Mouse (Mus musculus) CD8-positive naive resting alpha-beta T cell, adult 2 months (primary cell): Measurements from ENCODE around the gene Ndufb5.
"Not testable (repeated sequence)": the region's sequence is repeated elsewhere in the genome, so short reads cannot be mapped to it uniquely, and the experiment has no call there.

Experiments used
- DNase-seq, 2 experiments: peaks; one replicate each; pipeline ENCODE4 v3.0.0; 2022; ENCODE audit warnings: low read depth in 2 of 2, low spot score in 2 of 2

Ndufb5 gene

GRCm38 (mm10) chr3:32736244-32737171, at the start of gene Ndufb5:
Ndufb5 (plus strand) TSS chr3:32736990.
- DNase-seq: peak; percentile 96 to 97

- no peak for DNase-seq
Measured at GRCm38 (mm10) chr3:32687156-32687555, 49.6 kb upstream of the Ndufb5 start.

GRCm38 (mm10) chr3:32689567-32689999, 47.2 kb upstream of the Ndufb5 start:
- no peak for DNase-seq

GRCm38 (mm10) chr3:32690008-32690407, 46.8 kb upstream of the Ndufb5 start:
- no peak for DNase-seq

GRCm38 (mm10) chr3:32690901-32691300, 45.9 kb upstream of the Ndufb5 start:
- no peak for DNase-seq

GRCm38 (mm10) chr3:32691841-32692240, 44.9 kb upstream of the Ndufb5 start:
- DNase-seq: no peak

- no peak for DNase-seq
Measured at GRCm38 (mm10) chr3:32694211-32694610, 42.6 kb upstream of the Ndufb5 start.

- no peak for DNase-seq
Measured at GRCm38 (mm10) chr3:32694737-32695582, 41.8 kb upstream of the Ndufb5 start.

- no peak for DNase-seq
Measured at GRCm38 (mm10) chr3:32695583-32695980, 41.2 kb upstream of the Ndufb5 start.

GRCm38 (mm10) chr3:32698228-32698863, 38.4 kb upstream of the Ndufb5 start:
- DNase-seq: peak; percentile 75 to 84

- not testable (repeated sequence) for DNase-seq
Measured at GRCm38 (mm10) chr3:32704021-32704420, 32.8 kb upstream of the Ndufb5 start.

- DNase-seq: not testable (repeated sequence)
Measured at GRCm38 (mm10) chr3:32704632-32705031, 32.2 kb upstream of the Ndufb5 start.

- not testable (repeated sequence) for DNase-seq
Measured at GRCm38 (mm10) chr3:32705647-32706348, 31.0 kb upstream of the Ndufb5 start, which contains the start of gene Actl6a. Actl6a (plus strand) TSS chr3:32706298.

- no peak for DNase-seq
Measured at GRCm38 (mm10) chr3:32708052-32708367, 28.8 kb upstream of the Ndufb5 start.

GRCm38 (mm10) chr3:32708368-32709231, 28.2 kb upstream of the Ndufb5 start:
- DNase-seq: peak; percentile 96 to 99

GRCm38 (mm10) chr3:32709388-32709787, 27.4 kb upstream of the Ndufb5 start:
- no peak for DNase-seq

GRCm38 (mm10) chr3:32713711-32714110, 23.1 kb upstream of the Ndufb5 start:
- DNase-seq: no peak

- not testable (repeated sequence) for DNase-seq
Measured at GRCm38 (mm10) chr3:32717403-32717802, 19.4 kb upstream of the Ndufb5 start.

GRCm38 (mm10) chr3:32718271-32718670, 18.5 kb upstream of the Ndufb5 start:
- DNase-seq: no peak

- DNase-seq: no peak
Measured at GRCm38 (mm10) chr3:32724191-32724590, 12.6 kb upstream of the Ndufb5 start.
